Mouse (Mus musculus): ENCODE measurements around the gene Rasl10a.

Rasl10a gene

DNA sequence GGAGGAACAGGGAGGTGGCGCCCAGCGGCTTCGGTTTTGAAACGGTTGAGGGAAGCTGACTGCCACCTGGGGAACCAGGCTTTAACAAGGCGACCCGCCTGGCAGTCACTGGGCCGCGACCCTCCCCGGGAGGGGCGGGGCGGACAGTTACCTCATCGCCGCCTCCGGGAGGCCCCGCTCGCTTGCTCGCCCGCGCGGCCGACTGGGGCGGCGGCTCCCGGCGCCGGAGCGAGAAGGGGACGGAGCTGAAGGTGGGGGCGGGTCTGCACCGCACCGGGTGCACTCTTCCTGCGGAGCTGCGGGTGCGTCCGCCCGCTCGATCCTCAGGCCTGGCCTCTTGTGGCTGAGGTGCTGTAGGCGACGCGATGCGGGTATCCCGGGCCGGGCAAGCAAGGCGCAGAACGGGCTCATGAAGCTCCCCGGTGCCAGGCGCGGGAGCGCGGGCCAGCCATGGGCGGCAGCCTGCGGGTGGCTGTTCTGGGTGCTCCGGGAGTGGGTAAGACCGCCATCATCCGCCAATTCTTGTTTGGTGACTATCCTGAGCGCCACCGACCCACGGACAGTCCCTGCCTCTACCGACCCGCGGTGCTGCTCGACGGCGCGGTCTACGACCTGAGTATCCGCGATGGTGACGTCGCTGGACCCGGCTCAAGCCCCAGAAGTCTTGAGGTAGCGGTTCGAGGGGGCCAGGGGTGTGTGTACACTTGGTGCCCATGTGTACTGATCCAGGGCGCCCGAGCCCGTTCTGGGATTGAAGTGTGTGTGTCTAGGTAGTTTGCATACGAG lies at the start of gene Rasl10a:
Rasl10a (plus strand) TSS at position 273 of the 786 bp plus-strand sequence.
- peak; percentile 51 for DNase-seq

DNA sequence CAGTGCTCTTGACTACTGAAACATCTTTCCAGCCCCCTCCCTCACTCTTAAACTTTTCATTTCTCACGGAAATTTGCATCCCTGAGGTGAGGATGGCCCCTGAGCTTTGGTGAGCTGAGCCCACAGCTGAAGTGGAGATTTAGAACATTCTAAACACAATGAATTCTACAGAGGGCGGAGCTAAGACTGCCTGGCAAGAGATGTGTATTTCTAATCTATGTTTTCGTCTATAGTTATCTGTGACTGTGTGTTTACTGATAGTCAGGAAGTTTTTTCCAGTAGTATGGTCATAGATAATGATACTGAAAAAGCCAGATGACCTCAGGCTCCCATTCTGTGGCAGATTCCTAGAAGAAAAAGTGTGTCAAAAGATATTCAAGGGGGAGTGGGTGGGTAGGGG lies 49.1 kb upstream of the Rasl10a start:
- no peak for DNase-seq

DNA sequence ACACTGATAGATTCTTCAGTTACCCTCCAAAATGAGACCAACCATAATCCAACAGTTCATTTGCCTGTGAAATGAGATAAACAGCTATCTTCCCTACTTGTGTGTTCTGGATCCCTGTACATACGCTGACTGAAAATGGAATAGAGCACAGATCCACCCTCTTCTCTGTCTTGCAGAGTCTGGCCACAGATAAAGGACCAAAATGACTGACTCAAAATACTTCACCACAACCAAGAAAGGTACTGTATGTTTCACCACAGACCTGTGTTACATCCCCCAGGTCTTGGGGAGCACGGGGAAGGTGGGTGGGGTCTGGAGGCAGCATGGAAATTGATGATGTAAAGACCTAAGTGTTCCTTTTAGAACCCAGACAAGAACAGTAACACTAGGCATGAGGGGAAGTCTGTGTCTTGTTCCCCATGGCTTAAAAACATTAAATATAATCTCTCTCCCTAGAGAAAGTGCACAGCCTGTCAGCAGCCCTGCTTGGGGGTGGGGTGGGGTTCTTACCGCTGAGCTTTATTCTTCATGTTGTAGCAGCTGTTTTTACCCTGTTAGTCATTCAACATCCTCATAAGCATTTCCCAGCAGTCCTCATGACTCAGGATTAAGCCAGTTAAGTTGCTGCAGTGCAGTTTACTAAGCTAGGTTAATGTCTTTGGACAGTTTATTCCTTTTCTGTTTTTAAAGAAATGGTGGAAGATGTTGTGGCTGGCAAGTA lies 48.4 kb upstream of the Rasl10a start:
- no peak for DNase-seq

DNA sequence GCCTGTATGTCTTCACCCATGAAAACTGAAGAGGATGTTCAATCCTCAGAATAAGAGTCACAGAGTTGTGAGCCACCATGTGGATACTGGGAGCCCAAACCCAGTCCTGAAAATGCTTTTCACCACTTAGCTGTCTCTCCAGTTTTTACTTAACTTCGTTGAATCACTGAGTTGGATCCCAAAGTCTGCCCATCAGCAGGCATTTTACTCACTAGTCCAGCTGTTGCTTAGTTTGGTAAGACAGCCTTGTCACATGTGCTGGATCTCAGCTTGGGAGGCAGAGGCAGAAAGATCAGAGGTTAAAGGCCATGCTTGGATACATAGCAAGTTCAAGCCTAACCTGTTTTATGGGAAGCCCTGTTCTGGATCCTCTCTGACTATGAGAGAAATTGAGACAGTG lies 47.7 kb upstream of the Rasl10a start:
- DNase-seq: no peak

DNA sequence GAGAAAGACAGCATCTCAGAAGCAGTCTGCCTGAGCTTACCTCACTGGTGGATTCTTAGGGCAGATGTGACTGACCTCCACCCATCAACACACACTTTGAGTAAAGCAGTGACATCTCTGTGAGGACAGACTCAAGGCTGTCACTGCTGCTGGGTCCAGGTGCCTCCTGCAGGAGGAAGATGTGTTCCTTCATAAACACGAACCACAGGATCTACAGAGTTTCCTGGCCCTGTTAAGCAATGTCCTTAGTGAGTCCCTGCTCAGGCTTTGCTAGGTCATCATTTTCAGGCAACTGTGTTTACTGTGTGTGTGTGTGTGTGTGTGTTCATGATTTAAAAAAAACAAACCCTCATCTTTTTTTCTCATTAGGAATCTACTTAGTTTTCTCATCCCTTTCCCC lies 46.4 kb upstream of the Rasl10a start:
- no peak for DNase-seq

DNA sequence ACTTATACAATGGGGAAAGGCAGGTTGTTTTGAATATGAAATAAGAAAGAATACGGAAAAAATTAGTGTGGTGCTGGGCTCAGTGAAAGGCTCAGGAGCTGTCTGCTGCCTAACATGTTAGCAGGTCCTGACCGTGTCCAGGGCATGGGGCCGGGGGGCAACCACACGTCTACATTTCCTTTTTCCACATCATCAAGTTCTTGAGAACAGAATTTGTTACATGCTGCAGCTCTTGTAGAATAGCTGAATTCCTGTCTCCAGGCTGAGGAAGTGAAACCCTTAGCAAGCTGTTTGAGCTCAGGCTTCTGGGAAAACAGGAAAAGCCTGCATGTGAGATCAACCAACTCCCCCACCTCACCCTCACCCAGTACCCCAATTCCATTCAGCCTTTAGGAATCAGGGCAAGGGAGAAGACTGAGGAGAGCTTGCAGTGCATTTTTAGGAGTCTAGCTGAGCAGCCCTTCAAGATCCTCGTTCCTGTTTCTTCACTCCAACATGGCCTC lies 45.7 kb upstream of the Rasl10a start:
- no peak for DNase-seq

DNA sequence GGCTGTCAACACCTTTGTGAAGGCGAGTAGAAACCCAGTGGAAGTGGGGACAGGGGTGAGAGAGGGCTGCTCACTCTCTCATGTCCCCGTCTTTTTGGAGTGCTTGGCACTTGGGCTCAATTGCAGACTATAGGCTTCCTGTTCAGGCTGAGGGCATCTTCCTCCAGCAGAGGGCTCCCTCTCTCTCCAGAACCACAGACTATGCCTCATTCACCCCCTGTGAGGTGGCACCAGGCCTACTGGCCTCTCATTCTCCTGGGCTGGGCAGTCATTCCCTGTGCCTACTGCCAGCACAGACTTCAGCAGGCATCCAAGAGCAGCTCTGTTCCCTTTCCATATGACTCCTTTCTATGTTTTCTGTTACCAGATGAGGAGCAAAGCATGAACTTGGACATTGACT lies 42.2 kb upstream of the Rasl10a start:
- DNase-seq: peak; percentile 69

DNA sequence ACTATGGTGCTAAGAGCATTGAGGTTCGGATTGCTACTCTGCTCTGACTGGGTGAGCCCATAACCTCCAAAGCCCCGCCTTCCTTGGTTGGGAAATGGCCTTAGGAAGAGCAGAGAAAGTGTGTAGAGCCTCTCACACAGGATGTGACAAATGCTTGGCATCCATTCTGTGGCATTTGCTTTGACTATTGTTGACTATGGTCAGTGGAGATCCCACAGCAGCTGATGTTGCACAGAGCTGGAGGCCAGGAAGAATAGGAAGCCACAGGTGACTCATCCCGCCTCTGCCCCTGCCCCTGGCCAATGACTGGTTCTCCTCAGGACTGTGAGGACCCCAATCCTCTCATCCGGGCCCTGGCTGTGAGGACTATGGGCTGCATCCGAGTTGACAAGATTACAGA lies 41.6 kb upstream of the Rasl10a start:
- DNase-seq: no peak

DNA sequence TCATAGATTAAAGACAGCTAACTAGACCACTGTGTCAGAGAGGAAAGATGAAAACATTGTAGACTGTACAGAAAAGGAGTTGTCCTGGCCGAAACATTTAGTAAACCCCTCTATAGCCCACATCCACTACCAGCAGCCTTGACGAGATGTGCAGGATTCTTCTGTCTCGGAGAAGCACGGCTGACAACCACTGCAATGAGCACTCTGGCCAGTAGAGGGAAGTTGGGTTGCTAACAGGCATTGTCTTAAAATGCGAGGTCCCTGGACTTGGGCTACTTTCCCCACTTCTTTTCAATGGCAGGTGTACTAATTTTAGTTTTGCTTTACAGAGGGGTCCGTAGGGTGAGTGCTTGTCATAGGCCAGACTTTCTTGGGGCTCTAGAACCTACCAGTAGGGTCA lies 40.4 kb upstream of the Rasl10a start:
- DNase-seq: peak; percentile 9

DNA sequence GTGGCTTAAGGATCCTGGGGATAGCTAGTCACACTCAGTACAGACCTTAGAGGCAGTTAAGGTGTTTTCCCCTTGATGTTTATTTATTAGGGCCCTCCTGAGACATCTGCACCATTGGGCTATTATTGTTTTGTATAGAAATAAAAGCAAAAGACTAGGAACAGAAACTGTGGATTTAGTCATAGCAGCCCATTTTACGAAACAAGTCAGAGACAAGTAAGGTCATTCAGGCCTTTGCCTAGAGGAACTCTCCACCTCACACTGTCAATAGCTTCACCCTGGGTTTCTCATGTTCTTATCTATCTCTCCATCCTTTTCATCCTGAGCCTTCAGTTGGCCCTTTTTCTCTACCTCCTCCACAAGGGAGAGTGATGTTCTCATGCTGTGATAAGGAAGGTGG lies 32.8 kb upstream of the Rasl10a start:
- DNase-seq: no peak

DNA sequence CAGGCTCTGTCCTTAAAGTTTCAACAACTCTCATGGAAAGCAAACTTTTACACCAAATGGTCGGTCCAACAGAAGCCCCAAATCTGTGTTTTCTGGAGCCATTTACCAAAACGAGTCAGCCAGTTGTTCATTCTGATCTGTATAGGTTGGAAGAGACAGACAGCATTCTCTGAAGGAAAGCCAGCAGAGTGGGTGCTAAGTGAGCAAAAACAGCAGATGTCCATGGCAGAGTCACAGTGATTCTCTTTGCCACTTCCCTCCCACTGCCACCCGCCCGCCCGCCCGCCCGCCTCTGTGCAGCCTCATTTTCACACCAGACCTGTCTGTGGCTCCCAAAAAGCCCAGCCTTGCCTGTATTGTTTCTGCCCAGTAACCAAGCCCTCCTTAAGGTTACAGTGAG lies 29.7 kb upstream of the Rasl10a start:
- DNase-seq: no peak

DNA sequence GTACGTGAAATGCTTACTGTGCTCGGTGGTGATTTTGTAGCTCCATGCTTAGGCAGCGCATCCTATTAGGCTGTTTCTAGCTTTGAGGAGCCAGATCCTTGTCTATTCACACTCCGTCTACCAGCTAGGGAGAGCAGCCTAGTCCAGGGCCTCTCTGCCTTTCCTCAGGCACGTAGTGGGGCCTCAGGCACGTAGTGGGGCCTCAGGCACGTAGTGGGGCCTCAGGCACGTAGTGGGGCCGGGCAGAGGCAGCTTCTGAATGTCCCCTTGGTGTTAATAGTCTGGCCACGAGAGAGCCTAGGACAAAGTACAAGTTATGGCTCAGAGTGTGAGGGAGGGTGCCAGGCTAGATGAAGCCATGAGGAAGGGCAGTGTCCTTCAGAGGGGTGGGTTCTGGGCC lies 25.2 kb upstream of the Rasl10a start:
- DNase-seq: no peak

DNA sequence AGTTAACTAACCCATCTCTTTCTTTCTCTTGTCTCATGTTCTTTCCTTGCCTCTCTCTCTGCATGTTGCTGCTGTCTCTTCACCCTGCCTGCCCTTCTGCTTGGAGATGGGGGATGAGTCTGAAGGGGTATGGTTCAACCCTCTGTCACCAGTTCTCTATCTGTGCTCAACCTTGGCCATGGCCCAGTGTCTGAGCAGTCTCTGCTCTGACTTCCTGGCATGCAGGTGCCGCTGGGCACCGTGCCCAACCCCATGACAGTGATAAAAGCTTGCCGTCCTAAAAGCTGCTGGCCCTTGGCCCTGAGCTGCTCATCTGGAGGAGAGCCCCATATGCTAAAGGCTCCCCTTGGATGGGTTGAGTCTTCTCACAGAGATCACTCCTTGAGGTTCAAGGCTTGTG lies 24.8 kb upstream of the Rasl10a start:
- DNase-seq: no peak

DNA sequence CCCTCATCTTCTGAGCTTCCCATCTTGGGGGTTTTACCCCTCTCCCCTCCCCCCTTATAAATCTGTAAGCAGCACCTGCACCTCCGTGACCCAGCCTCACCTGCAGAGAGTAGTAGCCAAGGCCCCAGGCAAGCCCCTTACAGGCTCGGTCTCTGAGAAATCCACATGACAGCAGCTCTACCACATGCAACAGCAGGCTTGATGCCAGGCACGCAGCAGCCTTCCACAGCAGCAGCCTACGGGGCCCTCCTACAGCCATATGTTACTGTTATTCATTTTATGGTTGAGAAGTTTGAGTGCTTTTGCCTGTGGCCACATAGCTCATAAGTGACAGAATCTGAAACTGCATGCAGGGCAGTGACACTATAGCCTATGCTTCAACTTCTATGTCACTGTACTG lies 22.5 kb upstream of the Rasl10a start:
- no peak for DNase-seq

DNA sequence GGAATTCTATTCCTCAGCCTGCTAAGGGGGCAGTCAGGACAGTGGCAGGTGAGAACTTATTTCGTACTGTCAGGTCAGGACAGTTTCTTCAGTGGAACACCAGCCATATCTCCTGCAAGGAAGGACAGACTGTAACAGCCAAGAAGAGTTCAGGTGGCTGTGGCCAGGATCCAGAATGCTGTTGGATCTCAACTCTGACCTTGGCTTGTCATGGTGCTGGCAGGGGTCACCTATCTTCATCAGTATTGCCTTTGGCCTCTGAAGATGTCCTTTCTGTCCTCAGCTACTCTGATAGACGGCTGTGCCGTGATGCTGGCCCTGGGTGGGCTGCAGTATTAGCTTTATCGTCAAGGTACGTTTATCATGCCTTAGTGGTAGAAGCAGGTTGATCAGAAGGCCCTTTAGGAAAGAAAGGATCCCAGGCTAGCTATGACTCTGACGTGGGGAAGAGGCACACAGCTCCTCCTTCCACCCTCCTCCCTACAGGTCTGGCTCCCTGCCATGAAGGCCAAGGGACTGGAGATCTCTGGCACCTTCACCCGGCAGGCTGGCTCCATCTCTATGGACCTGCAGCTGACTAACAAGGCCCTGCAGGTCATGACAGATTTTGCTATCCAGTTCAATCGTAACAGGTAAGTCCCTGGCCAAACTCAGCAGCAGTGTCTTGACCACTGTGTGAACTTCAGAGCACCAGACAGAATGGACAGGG lies 20.6 kb upstream of the Rasl10a start:
- no peak for DNase-seq

DNA sequence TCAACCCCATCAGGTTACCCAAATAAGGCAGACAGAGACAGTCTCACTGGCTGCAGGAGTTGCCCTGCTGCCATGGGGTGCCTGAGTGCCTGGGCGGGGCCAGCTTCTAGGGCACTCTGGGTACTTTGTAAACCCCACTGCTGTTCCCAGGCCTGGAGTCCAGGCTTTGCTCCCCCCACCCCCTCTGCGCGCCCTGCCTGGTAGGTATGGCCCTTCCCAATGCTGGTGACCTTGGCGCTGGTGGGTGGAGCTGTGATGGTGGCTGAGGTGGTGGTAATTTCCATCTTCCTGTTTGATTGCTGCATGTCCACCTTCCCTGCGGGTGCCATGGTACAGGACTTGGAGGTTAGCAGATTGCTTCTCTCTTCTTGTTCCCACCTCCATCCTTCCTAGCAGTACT lies 17.3 kb upstream of the Rasl10a start:
- DNase-seq: no peak

DNA sequence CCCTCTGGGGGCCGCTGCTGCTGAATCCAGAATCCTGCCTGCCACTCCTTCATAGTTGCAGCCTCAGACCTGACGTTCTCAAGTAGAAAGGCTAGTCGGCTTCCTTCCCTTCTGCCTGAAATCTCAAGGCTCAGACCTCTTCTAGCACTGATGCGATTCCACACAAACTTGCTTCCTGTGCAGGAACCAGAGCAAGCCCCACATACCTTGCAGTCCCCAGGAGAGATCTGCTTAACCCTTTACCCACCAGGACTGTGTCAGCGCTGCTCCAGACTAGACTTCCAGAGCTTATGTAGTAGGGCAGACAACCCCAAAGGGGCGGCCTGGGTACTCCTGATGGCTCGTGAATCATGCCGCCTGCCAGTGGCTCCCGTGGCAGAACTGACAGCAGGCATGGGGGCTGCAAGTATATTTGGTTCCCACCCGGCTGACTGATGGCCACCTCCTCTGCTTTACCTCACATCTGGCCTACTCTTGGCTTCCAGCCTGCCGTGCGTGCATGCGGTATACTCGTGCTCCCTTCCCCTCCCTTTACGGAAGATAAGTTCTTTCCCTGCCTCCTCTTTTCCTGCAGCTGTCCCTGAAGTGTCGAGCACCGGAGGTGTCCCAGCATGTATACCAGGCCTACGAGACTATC lies 16.7 kb upstream of the Rasl10a start:
- no peak for DNase-seq

DNA sequence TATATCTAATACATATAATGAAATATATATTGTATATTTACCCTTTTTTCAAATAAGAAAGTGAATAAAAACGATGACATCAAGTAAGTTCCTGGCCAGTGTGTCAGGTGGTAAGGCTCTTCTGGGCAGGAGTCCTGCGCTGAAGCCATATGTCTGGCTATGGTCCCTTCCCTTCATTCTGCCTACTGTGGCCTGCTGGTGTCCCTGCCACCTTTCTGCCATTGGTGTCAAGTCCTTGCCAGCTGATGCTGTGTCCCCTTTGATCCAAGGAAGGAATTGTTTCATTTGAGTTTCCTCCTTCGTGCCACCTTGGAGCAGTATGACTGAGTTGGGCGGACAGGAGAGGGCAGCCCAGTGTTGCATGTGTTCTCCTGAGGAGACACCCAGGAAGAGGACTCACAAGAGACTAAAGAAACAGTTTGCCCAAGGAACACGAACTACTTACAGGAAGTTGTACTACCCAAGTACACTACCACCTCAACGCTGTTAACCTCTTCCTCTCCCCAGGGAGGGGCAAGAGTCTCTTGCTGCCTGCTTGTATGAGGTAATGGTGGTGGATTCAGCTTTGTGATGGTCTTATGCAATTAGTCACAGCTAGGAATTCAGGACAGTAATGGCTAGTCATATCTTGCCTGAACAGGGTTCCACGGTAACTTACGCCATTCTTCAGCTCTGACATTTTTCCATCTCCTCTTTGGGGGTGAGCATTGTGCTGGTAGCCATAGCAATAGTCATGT lies 15.1 kb upstream of the Rasl10a start:
- DNase-seq: no peak

DNA sequence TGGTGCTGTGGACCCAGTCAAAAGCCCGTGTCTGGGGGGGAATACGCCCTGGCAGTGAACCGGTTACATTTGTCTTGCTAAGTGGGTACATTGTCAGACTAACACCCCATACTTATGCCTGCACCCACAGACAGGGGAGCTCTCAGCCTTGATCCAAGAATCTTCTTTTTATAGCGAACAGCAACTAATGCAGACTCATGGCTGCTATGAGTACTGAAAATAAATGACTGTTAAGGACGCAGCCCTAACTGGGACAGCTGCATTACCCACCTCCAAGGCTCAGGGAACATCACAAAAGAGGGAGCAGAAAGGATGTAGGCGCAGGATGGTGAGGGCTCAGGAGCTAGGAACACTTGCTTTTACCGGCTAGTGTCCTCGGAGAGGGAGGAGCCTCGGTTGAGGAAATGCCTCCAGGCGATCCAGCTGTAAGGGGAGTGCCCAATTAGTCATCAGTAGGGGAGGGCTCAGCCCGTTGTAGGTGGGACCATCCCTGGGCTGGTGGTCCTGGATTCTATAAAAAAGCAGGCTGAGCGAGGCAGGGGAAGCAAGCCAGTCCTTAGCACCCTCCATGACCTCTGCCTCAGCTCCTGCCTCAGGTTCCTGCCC lies 11.5 kb upstream of the Rasl10a start:
- no peak for DNase-seq

DNA sequence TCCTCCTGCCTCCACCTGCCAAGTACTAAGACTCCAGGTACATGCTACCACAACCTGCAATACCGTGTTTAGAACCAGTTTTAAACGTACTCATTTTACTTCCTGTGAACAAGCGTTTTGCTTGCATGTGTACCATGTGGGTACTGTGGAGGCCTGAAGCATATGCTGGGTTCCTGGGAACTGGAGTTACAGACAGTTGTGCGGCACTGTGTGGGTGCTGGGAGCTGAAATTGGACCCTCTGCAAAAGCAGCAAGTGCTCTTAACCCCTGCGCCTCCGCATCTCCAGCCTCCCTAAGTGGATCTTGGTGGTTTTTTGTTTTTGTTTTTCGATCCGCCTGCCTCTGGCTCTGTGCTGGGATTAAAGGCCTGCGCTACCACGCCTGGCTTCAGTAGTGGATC lies 6.3 kb upstream of the Rasl10a start:
- no peak for DNase-seq

DNA sequence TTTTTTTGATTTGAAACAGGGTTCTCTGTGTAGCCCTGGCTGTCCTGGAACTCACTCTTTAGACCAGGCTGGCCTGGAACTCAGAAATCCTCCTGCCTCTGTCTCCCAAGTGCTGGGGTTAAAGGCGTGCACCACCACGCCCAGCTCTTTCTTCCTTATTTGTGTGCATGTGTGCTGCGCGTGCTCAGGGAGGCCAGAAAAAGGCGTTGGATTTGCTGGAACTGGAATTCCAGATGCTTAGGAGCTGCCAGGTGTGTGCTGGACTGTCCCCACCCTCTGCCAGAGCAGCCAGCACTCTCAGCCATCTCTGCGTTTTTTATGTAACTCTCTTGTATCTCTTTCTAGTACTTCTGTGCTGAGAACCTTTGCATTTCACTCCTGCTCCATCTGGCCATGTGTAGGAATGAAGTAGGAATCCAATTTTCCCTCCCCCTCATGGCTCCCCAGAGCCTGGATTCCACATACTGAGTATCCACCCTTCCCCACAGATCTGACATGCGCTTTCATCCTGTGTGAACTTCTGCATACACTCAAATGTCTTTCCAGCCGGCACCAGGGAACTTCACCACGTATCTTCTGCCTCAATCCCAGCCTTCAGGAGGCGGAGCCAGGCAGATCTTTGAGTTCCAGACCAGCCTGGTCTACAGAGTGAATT lies 5.6 kb upstream of the Rasl10a start:
- no peak for DNase-seq

DNA sequence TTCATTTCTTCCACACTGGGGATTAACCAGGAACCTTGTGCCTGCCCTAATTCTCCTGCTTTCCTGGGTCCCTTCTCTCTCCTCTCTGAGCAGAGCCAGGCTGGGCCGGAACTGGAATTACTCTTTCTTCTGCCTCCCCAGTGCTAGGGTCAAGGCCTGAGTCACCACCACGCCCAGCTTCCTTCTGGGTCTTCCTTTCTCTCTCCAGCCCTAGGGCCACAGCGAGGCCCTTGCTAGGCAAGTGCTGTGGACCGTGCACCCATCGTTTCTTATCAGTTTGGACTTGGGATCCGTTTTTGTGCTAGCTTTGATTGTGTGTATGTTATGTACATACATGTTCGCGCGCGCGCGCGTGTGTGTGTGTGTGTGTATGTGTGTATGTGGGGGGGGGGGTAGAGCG lies 3.8 kb upstream of the Rasl10a start:
- DNase-seq: no peak

All from lung, postnatal 14 days (tissue).